Mouse (Mus musculus): ENCODE results near the gene Fbln7.

DNA sequence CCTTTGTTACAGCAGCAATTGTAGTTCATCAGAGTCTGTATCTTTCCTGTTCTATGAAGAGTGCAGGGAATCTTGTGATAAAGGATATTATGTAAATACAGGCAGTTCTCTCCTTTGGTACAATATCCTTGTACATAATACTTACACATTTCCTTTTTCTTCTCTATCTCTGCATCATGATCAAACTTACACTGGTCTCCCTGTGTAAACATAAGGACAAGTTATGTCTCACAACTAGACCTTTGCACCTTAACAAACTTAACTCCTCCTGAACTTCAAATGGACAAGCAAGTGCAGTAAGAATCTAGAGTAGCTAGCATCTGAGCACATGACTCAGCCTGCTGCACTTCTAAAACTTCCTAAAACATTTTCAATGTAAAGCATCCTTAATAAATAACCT is 67.9 kb downstream of the Fbln7 start:
- no peak for TF ChIP-seq CTCF (IDR thresholded peaks at IDR 0.05; ENCODE audit: control insufficient read depth, insufficient read depth, insufficient read length)
- no peak for TF ChIP-seq USF1 (IDR thresholded peaks at IDR 0.05; ENCODE audit: low read depth)
